Mouse (Mus musculus) adrenal gland, adult 8-10 months (tissue): ENCODE measurements around the gene Clcn2. TPM values are rescaled to one million over a fixed set of nuclear protein-coding genes. Genes with fewer than 3 reads are reported as not detected.

ENCODE experiments used
- total RNA-seq, 4 experiments: library from RNA; stranded (reverse); gene quantifications; 2 replicates each; pipeline ENCODE4 v1.2.4; 2022

Clcn2 gene
- total RNA-seq, 4 experiments from 2014 or later, result 44.5 to 52.2 (median 47.6) TPM

Other genes starting within 250 kb of the Clcn2 start
- 10 to 100 TPM; 62.4 to 72.6 (median 66.0) TPM for gene Eif2b5, start 218.9 kb downstream of the Clcn2 start, total RNA-seq
- 10 to 100 TPM; 34.1 to 55.2 (median 45.5) TPM for gene Dvl3, start 200.8 kb downstream of the Clcn2 start, total RNA-seq
- gene Ap2m1, start 182.3 kb downstream of the Clcn2 start, total RNA-seq, result 100 to 1,000 TPM; 273 to 406 (median 325) TPM
- 100 to 1,000 TPM in 2 of 4 experiments, 10 to 100 TPM in 2; 80.8 to 118 (median 97.5) TPM for gene Abcf3, start 169.2 kb downstream of the Clcn2 start, total RNA-seq
- gene Vwa5b2, start 128.3 kb downstream of the Clcn2 start, total RNA-seq, result 1 to 10 TPM in 3 of 4 experiments, under 1 TPM in 1; 0.87 to 4.9 (median 2.7) TPM
- 1 to 10 TPM; 7.3 to 9.5 (median 8.8) TPM for gene Eef1akmt4, start 106.2 kb downstream of the Clcn2 start, total RNA-seq
- gene Gm49333, start 106.1 kb downstream of the Clcn2 start, total RNA-seq, result not detected
- 10 to 100 TPM; 22.3 to 30.0 (median 25.4) TPM for gene Alg3, start 106.0 kb downstream of the Clcn2 start, total RNA-seq
- 10 to 100 TPM; 28.9 to 62.9 (median 41.8) TPM for gene Camk2n2, start 96.5 kb downstream of the Clcn2 start, total RNA-seq
- gene Ece2, start 87.9 kb downstream of the Clcn2 start, total RNA-seq, result 10 to 100 TPM; 11.0 to 45.0 (median 23.8) TPM
- 100 to 1,000 TPM; 261 to 301 (median 279) TPM for gene Psmd2, start 66.1 kb downstream of the Clcn2 start, total RNA-seq
- 100 to 1,000 TPM; 347 to 386 (median 375) TPM for gene Eif4g1, start 49.4 kb downstream of the Clcn2 start, total RNA-seq
- 10 to 100 TPM; 15.1 to 24.4 (median 19.7) TPM for gene Fam131a, start 24.5 kb downstream of the Clcn2 start, total RNA-seq
- gene Polr2h, start 81 bp downstream of the Clcn2 start, total RNA-seq, result 10 to 100 TPM; 44.3 to 56.0 (median 51.0) TPM
- 10 to 100 TPM; 10.2 to 30.3 (median 20.0) TPM for gene Chrd, start 15.4 kb upstream of the Clcn2 start, total RNA-seq
- 1 to 10 TPM; 2.3 to 3.1 (median 2.7) TPM for gene Thpo, start 16.8 kb upstream of the Clcn2 start, total RNA-seq